Mouse (Mus musculus) C2C12 (cell line): ENCODE results near the gene Foxo3.

Experiments used
- CTCF ChIP-seq: IDR thresholded peaks from one replicate; pipeline ENCODE4 v1.5.1; 2011; ENCODE audit not compliant: control insufficient read depth, insufficient read depth, insufficient read length
- MYOG ChIP-seq: IDR thresholded peaks from one replicate; pipeline ENCODE4 v1.6.1; 2011; ENCODE audit not compliant: control insufficient read depth, insufficient read length; ENCODE audit errors: extremely low read depth
- USF1 ChIP-seq: IDR thresholded peaks from one replicate; pipeline ENCODE4 v1.6.1; 2011; ENCODE audit warnings: low read depth, mild to moderate bottlenecking, control low read depth, moderate library complexity

GRCm38 (mm10) chr10:42273760-42274691 lies 2.5 kb downstream of the Foxo3 start:
- TF ChIP-seq MYOG, result no peak
- no peak for TF ChIP-seq CTCF
- no peak for TF ChIP-seq USF1
